Mouse (Mus musculus) kidney, embryonic 15.5 days (tissue): ENCODE measurements at regions not wholly inside any gene's neighbourhood (a gene's known extent, or its start where the extent isn't known, plus 50 kb on each side); places are given as distances from the start of the nearest gene placed in this dataset.

Experiments
- ATAC-seq: fragments of 200-750 bp; cut with Nextera tagmentation; replicated peaks from 2 replicates; pipeline ENCODE4 v1.8.0; 2017; ENCODE audit warnings: moderate TSS enrichment; ENCODE audit not compliant: low FRiP score
- H3K27ac ChIP-seq: fragments of 300-500 bp; sonication (generic); 2 replicates; pipeline ENCODE4 v1.5.1; 2015; ENCODE audit warnings: mild to moderate bottlenecking, inconsistent platforms
- H3K27me3 ChIP-seq: fragments of 300-500 bp; sonication (generic); 2 replicates; pipeline ENCODE4 v1.6.1; 2015; ENCODE audit warnings: inconsistent platforms
- H3K36me3 ChIP-seq: fragments of 300-500 bp; sonication (generic); 2 replicates; pipeline ENCODE4 v1.6.1; 2015; ENCODE audit warnings: inconsistent platforms
- H3K4me1 ChIP-seq: fragments of 300-500 bp; sonication (generic); 2 replicates; pipeline ENCODE4 v1.6.1; 2015; ENCODE audit warnings: inconsistent platforms
- H3K4me2 ChIP-seq: fragments of 300-500 bp; sonication (generic); 2 replicates; pipeline ENCODE4 v1.6.1; 2015; ENCODE audit warnings: moderate library complexity, mild to moderate bottlenecking, inconsistent platforms
- H3K4me3 ChIP-seq: fragments of 300-500 bp; sonication (generic); replicated peaks from 2 replicates; pipeline ENCODE4 v1.5.1; 2015; ENCODE audit warnings: mild to moderate bottlenecking, inconsistent platforms
- H3K9ac ChIP-seq: fragments of 300-500 bp; sonication (generic); 2 replicates; pipeline ENCODE4 v1.6.1; 2015; ENCODE audit warnings: mild to moderate bottlenecking, inconsistent platforms
- H3K9me3 ChIP-seq: fragments of 300-500 bp; sonication (generic); replicated peaks from 2 replicates; pipeline ENCODE4 v1.6.1; 2016; ENCODE audit warnings: inconsistent platforms
- WGBS: fragments of 180-500 bp; shearing (Covaris S2); methylation state at CpG from one replicate; pipeline ENCODE4 v1.1.7; 2015; ENCODE audit warnings: mixed read lengths; 5-methylcytosine and 5-hydroxymethylcytosine counted together

GRCm38 (mm10) chr8:112191846-112192245, 177.0 kb upstream of the Gm6793 start:
- 81% methylated on average over 3 of the region's 3 CpGs for WGBS
- Histone ChIP-seq H3K27ac (no peak overlapping the region), H3K9ac (no peak overlapping the region), H3K4me3 (no peak overlapping the region), H3K27me3 (no peaks in the 10 kb centered on the region), H3K9me3 (no peaks in the 10 kb centered on the region), H3K4me1 (no peaks in the 10 kb centered on the region), H3K4me2 (no peak overlapping the region), H3K36me3 (no peaks in the 10 kb centered on the region)
- no peak for ATAC-seq

- no peak for ATAC-seq
- Histone ChIP-seq H3K4me1 (no peaks in the 10 kb centered on the region), H3K9ac (no peak overlapping the region), H3K4me2 (no peak overlapping the region), H3K9me3 (no peaks in the 10 kb centered on the region), H3K4me3 (no peak overlapping the region), H3K27me3 (no peaks in the 10 kb centered on the region), H3K36me3 (no peaks in the 10 kb centered on the region), H3K27ac (no peak overlapping the region)
- WGBS: 21% methylated on average over 2 of the region's 2 CpGs
These were observed 174.9 kb upstream of the Gm6793 start for GRCm38 (mm10) chr8:112189698-112190097.

DNA sequence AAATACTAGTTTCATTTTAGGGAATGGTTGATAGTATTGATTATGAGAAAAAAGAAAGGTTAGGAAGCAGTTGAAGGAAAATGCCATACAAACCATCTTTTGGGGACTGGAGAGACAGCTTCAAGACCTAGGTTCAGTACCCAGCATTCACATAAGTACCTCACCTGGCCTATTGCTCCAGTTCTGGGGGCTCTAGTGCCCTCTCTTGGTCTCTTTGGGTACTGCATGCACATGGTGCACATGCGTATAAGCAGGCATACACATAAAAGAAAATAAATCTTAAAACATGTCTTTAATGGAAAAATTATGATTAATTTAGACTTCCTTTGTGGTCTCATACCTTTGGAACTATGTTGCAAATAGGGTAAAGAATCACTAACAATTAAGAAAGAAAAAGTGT, 155.3 kb upstream of the Gm6793 start:
- Histone ChIP-seq H3K27me3 (no peaks in the 10 kb centered on the region), H3K4me2 (no peak overlapping the region), H3K9me3 (peaks cover 5% of the 10 kb centered on the region; the same call in 1 of the 2 replicates), H3K36me3 (no peaks in the 10 kb centered on the region), H3K9ac (no peak overlapping the region), H3K27ac (no peak overlapping the region), H3K4me1 (no peaks in the 10 kb centered on the region), H3K4me3 (no peak overlapping the region)
- WGBS: 98% methylated on average over 1 of the region's 1 CpGs
- ATAC-seq: no peak

GRCm38 (mm10) chr8:112156656-112157055, 141.8 kb upstream of the Gm6793 start:
- WGBS: 73% methylated on average over 7 of the region's 7 CpGs
- H3K4me1 ChIP-seq: no peaks in the 10 kb centered on the region
- H3K27me3 ChIP-seq: no peaks in the 10 kb centered on the region
- H3K9ac ChIP-seq: no peak overlapping the region
- ATAC-seq: no peak
- H3K27ac ChIP-seq: no peak overlapping the region
- no peaks in the 10 kb centered on the region for H3K36me3 ChIP-seq
- no peak overlapping the region for H3K4me2 ChIP-seq
- no peak overlapping the region for H3K4me3 ChIP-seq
- no peaks in the 10 kb centered on the region for H3K9me3 ChIP-seq

DNA sequence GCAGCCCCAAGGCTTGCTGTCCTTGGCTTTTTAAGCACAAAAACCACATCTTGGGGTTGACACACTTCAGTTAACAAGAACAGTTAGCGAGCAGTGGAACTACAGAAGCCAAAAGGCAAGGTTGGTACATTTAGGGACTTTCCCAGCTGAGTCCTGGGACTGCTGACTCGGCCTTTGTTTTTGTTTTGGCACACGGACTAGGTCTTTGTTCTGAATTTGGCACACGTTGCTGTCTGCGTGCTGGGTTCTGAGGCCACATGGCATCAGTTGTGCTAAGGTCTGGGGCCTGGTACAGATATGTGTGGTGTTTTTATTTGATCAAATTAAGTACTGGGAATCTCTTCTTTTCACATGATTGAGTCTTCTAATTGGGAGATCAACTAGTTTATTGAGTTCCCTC, 124.1 kb upstream of the Gm6793 start:
- H3K9ac ChIP-seq: no peak overlapping the region
- no peaks in the 10 kb centered on the region for H3K36me3 ChIP-seq
- H3K4me2 ChIP-seq: no peak overlapping the region
- no peaks in the 10 kb centered on the region for H3K9me3 ChIP-seq
- no peaks in the 10 kb centered on the region for H3K27me3 ChIP-seq
- WGBS: 73% methylated on average over 5 of the region's 5 CpGs
- ATAC-seq: no peak
- no peaks in the 10 kb centered on the region for H3K4me1 ChIP-seq
- no peak overlapping the region for H3K4me3 ChIP-seq
- H3K27ac ChIP-seq: no peak overlapping the region

DNA sequence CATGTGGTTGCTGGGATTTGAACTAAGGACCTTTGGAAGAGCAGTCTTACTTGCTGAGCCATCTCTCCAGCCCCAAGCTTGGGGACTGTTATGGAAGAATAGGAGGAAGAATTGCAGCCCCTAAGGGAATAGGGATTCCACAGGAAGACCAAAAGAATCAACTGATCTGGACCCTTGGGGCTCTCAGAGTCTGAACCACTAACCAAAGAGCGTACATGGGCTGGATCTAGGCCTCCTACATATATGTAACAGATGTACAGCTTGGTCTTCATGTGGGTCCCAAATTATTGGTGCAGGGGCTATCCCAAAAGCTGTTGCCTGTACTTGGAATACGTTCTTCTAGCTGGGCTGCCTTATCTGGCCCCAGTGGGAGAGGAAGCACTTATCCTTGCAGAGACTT, 115.4 kb upstream of the Gm6793 start:
- H3K27ac ChIP-seq: no peak overlapping the region
- ATAC-seq: no peak
- H3K36me3 ChIP-seq: no peaks in the 10 kb centered on the region
- no peaks in the 10 kb centered on the region for H3K27me3 ChIP-seq
- H3K9me3 ChIP-seq: no peaks in the 10 kb centered on the region
- H3K4me1 ChIP-seq: no peaks in the 10 kb centered on the region
- H3K4me2 ChIP-seq: no peak overlapping the region
- 70% methylated on average over 2 of the region's 2 CpGs for WGBS
- H3K9ac ChIP-seq: no peak overlapping the region
- no peak overlapping the region for H3K4me3 ChIP-seq

DNA sequence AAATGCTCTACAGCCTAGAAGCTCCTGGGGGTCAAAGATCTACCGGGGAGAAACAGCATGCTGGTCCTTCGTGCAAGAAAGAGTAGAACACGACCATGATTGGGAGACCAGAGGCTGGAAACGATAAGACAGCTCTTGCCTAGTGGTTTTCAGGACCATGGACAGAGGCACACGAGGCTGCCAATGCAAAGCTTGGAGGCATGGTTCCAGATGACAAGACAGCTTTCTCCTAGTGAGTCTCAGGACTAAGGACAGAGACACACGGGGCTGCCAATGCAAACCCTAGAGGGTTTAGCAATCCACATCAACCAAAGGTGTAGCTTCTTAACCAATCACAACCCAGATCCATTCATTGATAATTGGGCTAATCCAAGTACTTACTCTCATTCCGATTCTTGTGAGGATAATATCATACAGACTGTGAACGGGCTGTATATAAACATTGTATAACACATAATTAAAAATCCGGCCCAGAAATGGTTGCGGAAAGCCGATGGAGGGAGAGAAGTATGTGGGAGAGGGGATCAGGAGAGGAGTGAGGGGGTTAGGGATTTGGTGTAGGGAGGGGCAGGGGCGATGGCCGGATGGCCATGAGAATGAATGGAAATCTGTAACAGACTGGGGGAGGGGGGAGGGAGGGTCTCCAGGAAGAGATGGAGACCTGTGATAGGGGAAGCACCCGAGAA, 114.1 kb upstream of the Gm6793 start:
- peak; percentile 92 for ATAC-seq
- no peaks in the 10 kb centered on the region for H3K9me3 ChIP-seq
- no peaks in the 10 kb centered on the region for H3K4me1 ChIP-seq
- H3K27ac ChIP-seq: no peak overlapping the region
- 52% methylated on average over 14 of the region's 14 CpGs for WGBS
- no peaks in the 10 kb centered on the region for H3K27me3 ChIP-seq
- H3K4me2 ChIP-seq: no peak overlapping the region
- no peak overlapping the region for H3K4me3 ChIP-seq
- H3K36me3 ChIP-seq: no peaks in the 10 kb centered on the region
- no peak overlapping the region for H3K9ac ChIP-seq

GRCm38 (mm10) chr8:112111950-112112349, 97.1 kb upstream of the Gm6793 start:
- Histone ChIP-seq H3K27me3 (no peaks in the 10 kb centered on the region), H3K4me1 (no peaks in the 10 kb centered on the region), H3K36me3 (no peaks in the 10 kb centered on the region), H3K9me3 (no peaks in the 10 kb centered on the region), H3K27ac (no peak overlapping the region), H3K9ac (no peak overlapping the region), H3K4me2 (no peak overlapping the region), H3K4me3 (no peak overlapping the region)
- ATAC-seq: no peak
- WGBS: 63% methylated on average over 2 of the region's 2 CpGs

- Histone ChIP-seq H3K27ac (no peak overlapping the region), H3K9ac (no peak overlapping the region), H3K27me3 (no peaks in the 10 kb centered on the region), H3K9me3 (no peaks in the 10 kb centered on the region), H3K4me2 (no peak overlapping the region), H3K36me3 (no peaks in the 10 kb centered on the region), H3K4me3 (no peak overlapping the region), H3K4me1 (no peaks in the 10 kb centered on the region)
- ATAC-seq: no peak
- WGBS: 92% methylated on average over 10 of the region's 10 CpGs
These were observed 83.2 kb upstream of the Gm6793 start for GRCm38 (mm10) chr8:112097883-112098635.

- no peaks in the 10 kb centered on the region for H3K27me3 ChIP-seq
- H3K9me3 ChIP-seq: no peaks in the 10 kb centered on the region
- no peaks in the 10 kb centered on the region for H3K4me1 ChIP-seq
- WGBS: 79% methylated on average over 2 of the region's 2 CpGs
- no peak for ATAC-seq
- no peak overlapping the region for H3K9ac ChIP-seq
- H3K4me3 ChIP-seq: no peak overlapping the region
- H3K4me2 ChIP-seq: no peak overlapping the region
- no peak overlapping the region for H3K27ac ChIP-seq
- no peaks in the 10 kb centered on the region for H3K36me3 ChIP-seq
These were observed 80.0 kb upstream of the Gm6793 start for GRCm38 (mm10) chr8:112094881-112095280.

GRCm38 (mm10) chr8:112093554-112093953, 78.7 kb upstream of the Gm6793 start:
- H3K4me1 ChIP-seq: no peaks in the 10 kb centered on the region
- H3K36me3 ChIP-seq: no peaks in the 10 kb centered on the region
- no peak overlapping the region for H3K4me3 ChIP-seq
- H3K27ac ChIP-seq: no peak overlapping the region
- WGBS: 65% methylated on average over 7 of the region's 7 CpGs
- H3K9ac ChIP-seq: no peak overlapping the region
- no peak for ATAC-seq
- no peaks in the 10 kb centered on the region for H3K9me3 ChIP-seq
- no peaks in the 10 kb centered on the region for H3K27me3 ChIP-seq
- H3K4me2 ChIP-seq: no peak overlapping the region

- no peak for ATAC-seq
- 44% methylated on average over 3 of the region's 3 CpGs for WGBS
- no peaks in the 10 kb centered on the region for H3K36me3 ChIP-seq
These were observed 78.0 kb upstream of the Gm6793 start for GRCm38 (mm10) chr8:112092831-112093230.

More at GRCm38 (mm10) chr8:112092831-112093230, 78.0 kb upstream of the Gm6793 start:
- Histone ChIP-seq H3K4me3 (no peak overlapping the region), H3K4me2 (no peak overlapping the region), H3K4me1 (no peaks in the 10 kb centered on the region), H3K27ac (no peak overlapping the region), H3K9ac (no peak overlapping the region), H3K27me3 (no peaks in the 10 kb centered on the region), H3K9me3 (no peaks in the 10 kb centered on the region)
